8 mouse cellular contexts compared by ENCODE assay signal in genomic region chr10:12869029-12869671, GRCm38 (mm10). TPM values are rescaled to one million over a fixed set of nuclear protein-coding genes. Genes with fewer than 3 reads are reported as not detected.
DNase-seq lines count a peak whose midpoint lies in the region; ATAC-seq and TF ChIP-seq lines count a peak whose summit lies in the region.

TSS of gene Utrn (minus strand) at chr10:12869365.

- ATAC-seq in forebrain, embryonic 13.5 days: peak; percentile 91
- peak; percentile 84 for ATAC-seq in heart, postnatal 0 days (ENCODE audit: insufficient read depth, low read depth)
- ATAC-seq in lung, embryonic 16.5 days (ENCODE audit: low read depth): peak; percentile 93

- no peak for TF ChIP-seq EP300 in ES-Bruce4 (IDR thresholded peaks at IDR 0.05; ENCODE audit: insufficient read depth, low read depth, low read length)
- no peak for TF ChIP-seq EP300 in heart, postnatal 0 days (IDR thresholded peaks at IDR 0.05; ENCODE audit: low read depth)

- under 1% methylated on average over 73 of the region's 77 CpGs for WGBS in forebrain, embryonic 13.5 days
- under 1% methylated on average over 63 of the region's 77 CpGs for WGBS in heart, postnatal 0 days
- under 1% methylated on average over 70 of the region's 77 CpGs for WGBS in lung, embryonic 16.5 days

- TF ChIP-seq CTCF in ES-Bruce4 (IDR thresholded peaks at IDR 0.05; ENCODE audit: low read depth, low read length): no peak
- no peak for TF ChIP-seq CTCF in heart, postnatal 0 days (IDR thresholded peaks at IDR 0.05; ENCODE audit: low read depth)

- TF ChIP-seq POLR2A in ES-Bruce4 (IDR thresholded peaks at IDR 0.05; ENCODE audit: insufficient read depth, low read length): peak; percentile 18

- H3K36me3 ChIP-seq in ES-Bruce4 (ENCODE audit: control insufficient read depth, insufficient read depth, low read length, poor library complexity, severe bottlenecking): no peaks in the 10 kb centered on the region
- no peaks in the 10 kb centered on the region for H3K36me3 ChIP-seq in forebrain, embryonic 13.5 days (ENCODE audit: poor library complexity, severe bottlenecking)
- no peaks in the 10 kb centered on the region for H3K36me3 ChIP-seq in heart, postnatal 0 days (replicated peaks; ENCODE audit: control insufficient read depth, insufficient read depth, low read length)
- no peaks in the 10 kb centered on the region for H3K36me3 ChIP-seq in lung, embryonic 16.5 days (ENCODE audit: control insufficient read depth, insufficient read depth, low read length)

- no peaks in the 10 kb centered on the region for H3K27me3 ChIP-seq in ES-Bruce4 (ENCODE audit: control insufficient read depth, insufficient read depth, low read length, poor library complexity, severe bottlenecking)
- H3K27me3 ChIP-seq in forebrain, embryonic 13.5 days: 0 out of 2 replicates have a peak, but pooled peaks cover 2% of the 10 kb centered on the region
- no peaks in the 10 kb centered on the region for H3K27me3 ChIP-seq in heart, postnatal 0 days (ENCODE audit: control insufficient read depth, insufficient read depth, low read length)
- no peaks in the 10 kb centered on the region for H3K27me3 ChIP-seq in lung, embryonic 16.5 days (ENCODE audit: control insufficient read depth, insufficient read depth, low read depth, low read length)

- peak within 1 kb of the TSS; percentile 90 for H3K9ac ChIP-seq in ES-Bruce4 (ENCODE audit: low read depth, poor library complexity, severe bottlenecking)
- peak within 1 kb of the TSS; percentile 76 for H3K9ac ChIP-seq in forebrain, embryonic 13.5 days
- peak within 1 kb of the TSS; percentile 82 for H3K9ac ChIP-seq in heart, postnatal 0 days (replicated peaks; ENCODE audit: low read depth, low read length)
- peak within 1 kb of the TSS; percentile 88 for H3K9ac ChIP-seq in lung, embryonic 16.5 days (ENCODE audit: low read length)

- peak; percentile 22 for DNase-seq in c-Kit-positive CD71-positive TER-119-negative erythroid progenitor cells, embryonic 14.5 days (ENCODE audit: low read depth)
- peak; percentile 92 for DNase-seq in heart, postnatal 0 days (ENCODE audit: low spot score)
- DNase-seq in kidney, postnatal 4 days: peak; percentile 89 to 93
- peak; percentile 87 for DNase-seq in ovary, adult 18-20 months (ENCODE audit: low spot score)
- DNase-seq in thymus, postnatal 25 days: peak; percentile 66

- no peaks in the 10 kb centered on the region for H3K9me3 ChIP-seq in ES-Bruce4 (replicated peaks; ENCODE audit: control insufficient read depth, insufficient read depth, low read length, poor library complexity, severe bottlenecking)
- H3K9me3 ChIP-seq in forebrain, embryonic 13.5 days (replicated peaks): no peaks in the 10 kb centered on the region
- H3K9me3 ChIP-seq in heart, postnatal 0 days (replicated peaks; ENCODE audit: control insufficient read depth, low read length): no peaks in the 10 kb centered on the region
- no peaks in the 10 kb centered on the region for H3K9me3 ChIP-seq in lung, embryonic 16.5 days (ENCODE audit: control insufficient read depth, low read length)

- H3K4me3 ChIP-seq in ES-Bruce4 (ENCODE audit: low read depth, low read length): peak within 1 kb of the TSS; percentile 74
- peak within 1 kb of the TSS; percentile 72 for H3K4me3 ChIP-seq in forebrain, embryonic 13.5 days
- H3K4me3 ChIP-seq in heart, postnatal 0 days (ENCODE audit: low read depth, low read length): peak within 1 kb of the TSS; percentile 73
- peak within 1 kb of the TSS; percentile 83 for H3K4me3 ChIP-seq in lung, embryonic 16.5 days (ENCODE audit: low read length)

- peak within 1 kb of the TSS; percentile 94 for H3K4me2 ChIP-seq in forebrain, embryonic 13.5 days
- peak within 1 kb of the TSS; percentile 94 for H3K4me2 ChIP-seq in heart, postnatal 0 days (ENCODE audit: low read depth, low read length)
- H3K4me2 ChIP-seq in lung, embryonic 16.5 days (ENCODE audit: low read depth, low read length): peak within 1 kb of the TSS; percentile 93

- H3K4me1 ChIP-seq in ES-Bruce4 (ENCODE audit: control insufficient read depth, insufficient read depth, low read length): no peaks in the 10 kb centered on the region
- H3K4me1 ChIP-seq in forebrain, embryonic 13.5 days: peaks cover 22% of the 10 kb centered on the region
- 0 out of 2 replicates have a peak, but pooled peaks cover 4% of the 10 kb centered on the region for H3K4me1 ChIP-seq in heart, postnatal 0 days (ENCODE audit: control insufficient read depth, insufficient read depth)
- peaks cover 13% of the 10 kb centered on the region for H3K4me1 ChIP-seq in lung, embryonic 16.5 days (replicated peaks; ENCODE audit: control insufficient read depth, insufficient read depth, low read length)

- H3K27ac ChIP-seq in ES-Bruce4 (ENCODE audit: insufficient read depth, low read length): peak within 1 kb of the TSS; percentile 82
- H3K27ac ChIP-seq in forebrain, embryonic 13.5 days: peak within 1 kb of the TSS; percentile 65
- peak within 1 kb of the TSS; percentile 96 for H3K27ac ChIP-seq in heart, postnatal 0 days (ENCODE audit: low read depth)
- peak within 1 kb of the TSS; percentile 97 for H3K27ac ChIP-seq in lung, embryonic 16.5 days (ENCODE audit: low read length)

RNA-seq across cellular contexts. Expression of gene Utrn, which starts in this region (rescaled TPM):
- polyA plus RNA-seq in ES-Bruce4 (2011; ENCODE audit: insufficient read depth, insufficient read length, low read depth, missing spikeins): 159 and 161 TPM in 2 replicates
- 18.7 and 22.0 TPM in 2 replicates for polyA plus RNA-seq in forebrain, embryonic 13.5 days (2015; fragmentation: Nextera tagmentation; extraction: Ambion mirVana)
- 50.3 and 61.6 TPM in 2 replicates for total RNA-seq in heart, postnatal 0 days (2014; rRNA removed; ENCODE audit: low replicate concordance)
- polyA plus RNA-seq in heart, postnatal 0 days (2015; fragmentation: Nextera tagmentation; extraction: Ambion mirVana): 47.3 and 48.4 TPM in 2 replicates
- 75.8 and 81.7 TPM in 2 replicates for polyA plus RNA-seq in lung, embryonic 16.5 days (2015; fragmentation: Nextera tagmentation; extraction: Ambion mirVana)

Comparison
In these comparisons a context has a peak if more than half of its experiments do, and no peak if none do; other contexts are left out.
1. Peak in every context shown above with its lines: DNase-seq, ATAC-seq, H3K4me3 ChIP-seq and H3K27ac ChIP-seq.
2. DNase-seq: peak in every context shown above with its lines; median percentile 92 in heart, postnatal 0 days; 91 in kidney, postnatal 4 days; 87 in ovary, adult 18-20 months; 66 in thymus, postnatal 25 days; 22 in c-Kit-positive CD71-positive TER-119-negative erythroid progenitor cells, embryonic 14.5 days.